Mouse (Mus musculus): Measurements from ENCODE around the gene Tac4. TPM values are rescaled to one million over a fixed set of nuclear protein-coding genes. Genes with fewer than 3 reads are reported as not detected.

The Tac4 gene
- polyA plus RNA-seq, 1 experiment from 2014 or later = 0.20 TPM

DNA sequence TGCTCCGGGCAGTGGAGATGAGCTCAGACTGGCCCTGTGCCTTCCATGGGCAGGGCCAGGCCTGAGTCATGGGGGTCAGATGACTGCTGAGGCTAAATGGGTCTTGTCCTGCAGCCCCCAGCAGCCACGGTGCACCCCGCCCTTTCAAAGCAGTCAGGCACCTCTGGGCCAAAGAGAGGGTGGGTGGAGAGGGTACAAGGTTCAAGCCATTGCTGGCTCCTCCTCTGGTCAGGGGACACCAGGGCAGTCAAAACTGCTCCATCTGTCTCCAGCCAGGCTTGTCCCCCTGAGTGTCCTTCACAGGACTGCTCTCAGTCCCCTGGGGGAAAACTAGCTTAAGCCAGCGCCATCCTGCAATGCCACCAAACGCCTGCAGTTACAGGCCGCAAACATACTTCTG is 9.2 kb upstream of the Tac4 start:
- no peak for DNase-seq (ENCODE audit: low spot score)
- Histone ChIP-seq H3K27ac (replicated peaks; ENCODE audit: low read depth, low read length) (no peak overlapping the region), H3K36me3 (ENCODE audit: control insufficient read depth, insufficient read depth, low read length) (no peaks in the 10 kb centered on the region), H3K4me1 (ENCODE audit: control insufficient read depth, insufficient read depth, low read length) (no peaks in the 10 kb centered on the region), H3K9ac (ENCODE audit: low read length) (no peak overlapping the region), H3K4me2 (ENCODE audit: low read depth, severe bottlenecking) (no peak overlapping the region), H3K9me3 (ENCODE audit: control insufficient read depth, low read length) (no peaks in the 10 kb centered on the region), H3K4me3 (ENCODE audit: low read depth, low read length) (no peak overlapping the region), H3K27me3 (ENCODE audit: control insufficient read depth, insufficient read depth, low read length) (no peaks in the 10 kb centered on the region)
- WGBS = 81% methylated on average over 6 of the region's 6 CpGs
- ATAC-seq (ENCODE audit: insufficient number of reproducible peaks, low FRiP score, low TSS enrichment, low read depth) = peak; percentile 17; the same call in 1 of the 2 replicates

- H3K4me2 ChIP-seq (ENCODE audit: low read depth, severe bottlenecking) = no peak overlapping the region
- no peak for ATAC-seq (ENCODE audit: insufficient number of reproducible peaks, low FRiP score, low TSS enrichment, low read depth)
- no peaks in the 10 kb centered on the region for H3K27me3 ChIP-seq (ENCODE audit: control insufficient read depth, insufficient read depth, low read length)
- 85% methylated on average over 8 of the region's 8 CpGs for WGBS
- H3K27ac ChIP-seq (replicated peaks; ENCODE audit: low read depth, low read length) = no peak overlapping the region
- H3K36me3 ChIP-seq (ENCODE audit: control insufficient read depth, insufficient read depth, low read length) = no peaks in the 10 kb centered on the region
- no peak overlapping the region for H3K9ac ChIP-seq (ENCODE audit: low read length)
- H3K4me3 ChIP-seq (ENCODE audit: low read depth, low read length) = no peak overlapping the region
- no peaks in the 10 kb centered on the region for H3K4me1 ChIP-seq (ENCODE audit: control insufficient read depth, insufficient read depth, low read length)
- no peak for DNase-seq (ENCODE audit: low spot score)
- H3K9me3 ChIP-seq (ENCODE audit: control insufficient read depth, low read length) = no peaks in the 10 kb centered on the region
These were observed 7.2 kb upstream of the Tac4 start for GRCm38 (mm10) chr11:95254165-95254564.

DNA sequence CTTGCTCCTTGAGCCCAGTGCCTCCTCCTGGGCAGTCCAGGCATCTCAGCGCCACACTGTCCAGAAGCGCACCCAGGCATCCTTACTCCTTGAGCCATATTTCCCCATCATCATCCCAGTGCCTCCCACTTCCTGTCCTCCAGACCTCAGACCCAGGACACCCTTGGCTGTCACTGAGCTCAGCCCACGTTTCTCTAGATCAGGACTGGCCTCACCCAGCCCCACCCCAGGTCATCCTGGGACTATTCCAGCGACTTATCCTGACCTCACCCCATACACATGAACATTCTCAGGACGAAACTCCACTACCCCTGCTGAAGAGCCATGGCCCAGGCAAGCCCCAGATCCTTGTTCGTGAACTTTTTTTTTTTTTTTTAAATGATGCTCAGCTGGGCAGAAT is 5.6 kb upstream of the Tac4 start:
- no peak overlapping the region for H3K4me3 ChIP-seq (ENCODE audit: low read depth, low read length)
- no peak overlapping the region for H3K4me2 ChIP-seq (ENCODE audit: low read depth, severe bottlenecking)
- no peaks in the 10 kb centered on the region for H3K27me3 ChIP-seq (ENCODE audit: control insufficient read depth, insufficient read depth, low read length)
- ATAC-seq (ENCODE audit: insufficient number of reproducible peaks, low FRiP score, low TSS enrichment, low read depth) (no peak), DNase-seq (ENCODE audit: low spot score) (no peak)
- WGBS = 83% methylated on average over 6 of the region's 6 CpGs
- H3K9me3 ChIP-seq (ENCODE audit: control insufficient read depth, low read length) = no peaks in the 10 kb centered on the region
- H3K27ac ChIP-seq (replicated peaks; ENCODE audit: low read depth, low read length) = no peak overlapping the region
- no peak overlapping the region for H3K9ac ChIP-seq (ENCODE audit: low read length)
- no peaks in the 10 kb centered on the region for H3K4me1 ChIP-seq (ENCODE audit: control insufficient read depth, insufficient read depth, low read length)
- H3K36me3 ChIP-seq (ENCODE audit: control insufficient read depth, insufficient read depth, low read length) = no peaks in the 10 kb centered on the region

- Histone ChIP-seq H3K9me3 (ENCODE audit: control insufficient read depth, low read length) (no peaks in the 10 kb centered on the region), H3K4me3 (ENCODE audit: low read depth, low read length) (no peak overlapping the region), H3K4me1 (ENCODE audit: control insufficient read depth, insufficient read depth, low read length) (no peaks in the 10 kb centered on the region), H3K27me3 (ENCODE audit: control insufficient read depth, insufficient read depth, low read length) (no peaks in the 10 kb centered on the region), H3K27ac (replicated peaks; ENCODE audit: low read depth, low read length) (no peak overlapping the region), H3K4me2 (ENCODE audit: low read depth, severe bottlenecking) (peak overlapping the region; percentile 82; the same call in 1 of the 2 replicates), H3K36me3 (ENCODE audit: control insufficient read depth, insufficient read depth, low read length) (no peaks in the 10 kb centered on the region), H3K9ac (ENCODE audit: low read length) (no peak overlapping the region)
- ATAC-seq (ENCODE audit: insufficient number of reproducible peaks, low FRiP score, low TSS enrichment, low read depth) (no peak), DNase-seq (ENCODE audit: low spot score) (no peak)
- WGBS = 62% methylated on average over 4 of the region's 4 CpGs
These were observed 3.4 kb upstream of the Tac4 start for GRCm38 (mm10) chr11:95257930-95258329.

- H3K4me1 ChIP-seq (ENCODE audit: control insufficient read depth, insufficient read depth, low read length) = no peaks in the 10 kb centered on the region
- no peaks in the 10 kb centered on the region for H3K36me3 ChIP-seq (ENCODE audit: control insufficient read depth, insufficient read depth, low read length)
- H3K9me3 ChIP-seq (ENCODE audit: control insufficient read depth, low read length) = no peaks in the 10 kb centered on the region
- peak; percentile 88 for DNase-seq (ENCODE audit: low spot score)
- H3K27ac ChIP-seq (replicated peaks; ENCODE audit: low read depth, low read length) = no peak overlapping the region
- H3K27me3 ChIP-seq (ENCODE audit: control insufficient read depth, insufficient read depth, low read length) = no peaks in the 10 kb centered on the region
- peak overlapping the region; percentile 66 for H3K9ac ChIP-seq (ENCODE audit: low read length)
- peak; percentile 56 for ATAC-seq (ENCODE audit: insufficient number of reproducible peaks, low FRiP score, low TSS enrichment, low read depth)
- WGBS = 1% methylated on average over 26 of the region's 26 CpGs
- H3K4me2 ChIP-seq (ENCODE audit: low read depth, severe bottlenecking) = peak overlapping the region; percentile 82
- H3K4me3 ChIP-seq (ENCODE audit: low read depth, low read length) = peak overlapping the region; percentile 50
These were observed 2.8 kb upstream of the Tac4 start for GRCm38 (mm10) chr11:95258490-95258889.

- no peaks in the 10 kb centered on the region for H3K9me3 ChIP-seq (ENCODE audit: control insufficient read depth, low read length)
- H3K27ac ChIP-seq (replicated peaks; ENCODE audit: low read depth, low read length) = no peak overlapping the region
- DNase-seq (ENCODE audit: low spot score) = peak; percentile 97
- no peaks in the 10 kb centered on the region for H3K36me3 ChIP-seq (ENCODE audit: control insufficient read depth, insufficient read depth, low read length)
- H3K9ac ChIP-seq (ENCODE audit: low read length) = peak overlapping the region; percentile 66
- peak overlapping the region; percentile 82 for H3K4me2 ChIP-seq (ENCODE audit: low read depth, severe bottlenecking)
- WGBS = under 1% methylated on average over 73 of the region's 73 CpGs
- no peaks in the 10 kb centered on the region for H3K27me3 ChIP-seq (ENCODE audit: control insufficient read depth, insufficient read depth, low read length)
- ATAC-seq (ENCODE audit: insufficient number of reproducible peaks, low FRiP score, low TSS enrichment, low read depth) = peak; percentile 45; the same call in 1 of the 2 replicates
- peak overlapping the region; percentile 50 for H3K4me3 ChIP-seq (ENCODE audit: low read depth, low read length)
- no peaks in the 10 kb centered on the region; the same call in 1 of the 2 replicates for H3K4me1 ChIP-seq (ENCODE audit: control insufficient read depth, insufficient read depth, low read length)
These were observed 2.1 kb upstream of the Tac4 start for GRCm38 (mm10) chr11:95259088-95259849.

DNA sequence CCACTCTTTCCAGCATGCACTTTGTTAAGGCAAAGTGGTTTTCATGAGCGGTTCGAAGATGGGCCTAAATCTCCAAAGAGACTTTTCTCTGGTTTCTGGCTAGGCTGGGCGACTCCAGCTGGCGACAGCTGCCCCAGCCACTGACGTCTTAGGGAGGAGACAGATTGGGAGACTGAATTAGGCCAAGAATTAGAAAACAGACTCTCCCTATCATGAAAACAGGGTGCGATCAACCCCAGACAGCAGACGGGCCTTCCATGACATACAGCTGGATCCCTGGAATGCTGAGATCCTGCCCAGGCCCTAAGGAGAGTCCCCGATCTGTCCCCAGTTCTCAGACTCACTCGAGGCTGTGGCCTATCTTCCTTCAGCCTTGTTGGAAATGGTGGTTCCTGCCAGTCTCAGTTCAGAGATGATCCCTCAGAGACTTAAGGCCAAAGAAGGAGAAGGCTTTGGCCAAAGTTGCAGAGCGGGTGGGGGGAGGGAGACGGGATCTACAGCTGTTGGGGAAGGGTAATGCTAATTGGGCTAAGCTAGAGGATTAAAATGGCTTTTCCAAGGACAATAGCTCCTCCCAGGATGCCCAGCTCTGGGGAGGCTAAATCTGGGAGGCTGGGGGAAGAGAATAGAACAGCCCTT is 2.6 kb downstream of the Tac4 start:
- no peaks in the 10 kb centered on the region; the same call in 1 of the 2 replicates for H3K4me1 ChIP-seq (ENCODE audit: control insufficient read depth, insufficient read depth, low read length)

DNA sequence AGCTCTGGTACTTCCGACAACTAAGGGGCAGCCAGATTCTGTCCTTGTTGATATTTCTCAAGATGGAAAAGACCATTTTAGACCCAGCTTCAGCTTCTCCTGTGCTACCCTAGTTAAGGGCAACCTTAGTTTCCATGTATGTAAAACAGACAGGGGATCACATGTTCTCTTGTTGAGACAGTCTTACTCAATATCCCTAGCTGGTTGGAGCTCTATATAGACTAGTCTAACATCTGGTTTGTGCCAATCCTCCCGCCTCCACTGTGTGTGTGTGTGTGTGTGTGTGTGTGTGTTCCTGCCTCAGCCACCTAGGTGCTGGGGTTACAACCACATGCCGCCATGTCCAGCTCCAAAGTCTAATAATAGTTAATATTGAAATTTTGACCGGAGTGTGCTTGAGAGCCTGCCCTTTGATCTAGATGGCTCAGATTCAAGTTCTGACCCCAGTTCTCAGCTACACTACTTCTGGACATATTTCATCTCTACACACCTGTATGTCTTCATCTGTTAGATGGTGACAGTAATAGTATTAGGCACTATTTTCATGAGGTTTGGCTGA is 3.2 kb downstream of the Tac4 start:
- ATAC-seq (ENCODE audit: insufficient number of reproducible peaks, low FRiP score, low TSS enrichment, low read depth) = no peak
- 77% methylated on average over 4 of the region's 4 CpGs for WGBS
- no peaks in the 10 kb centered on the region for H3K9me3 ChIP-seq (ENCODE audit: control insufficient read depth, low read length)

More for the DNA sequence above, 2.6 kb downstream of the Tac4 start:
- no peak overlapping the region for H3K4me2 ChIP-seq (ENCODE audit: low read depth, severe bottlenecking)
- DNase-seq (ENCODE audit: low spot score) (no peak), ATAC-seq (ENCODE audit: insufficient number of reproducible peaks, low FRiP score, low TSS enrichment, low read depth) (no peak)
- H3K36me3 ChIP-seq (ENCODE audit: control insufficient read depth, insufficient read depth, low read length) = peaks cover 6% of the 10 kb centered on the region; the same call in 1 of the 2 replicates
- 19% methylated on average over 11 of the region's 11 CpGs for WGBS
- H3K27me3 ChIP-seq (ENCODE audit: control insufficient read depth, insufficient read depth, low read length) = no peaks in the 10 kb centered on the region
- no peak overlapping the region for H3K27ac ChIP-seq (replicated peaks; ENCODE audit: low read depth, low read length)
- H3K4me3 ChIP-seq (ENCODE audit: low read depth, low read length) = no peak overlapping the region
- H3K9me3 ChIP-seq (ENCODE audit: control insufficient read depth, low read length) = no peaks in the 10 kb centered on the region
- no peak overlapping the region for H3K9ac ChIP-seq (ENCODE audit: low read length)

More for the DNA sequence above, 3.2 kb downstream of the Tac4 start:
- H3K4me1 ChIP-seq (ENCODE audit: control insufficient read depth, insufficient read depth, low read length) = no peaks in the 10 kb centered on the region; the same call in 1 of the 2 replicates
- H3K27me3 ChIP-seq (ENCODE audit: control insufficient read depth, insufficient read depth, low read length) = no peaks in the 10 kb centered on the region
- DNase-seq (ENCODE audit: low spot score) = no peak
- H3K27ac ChIP-seq (replicated peaks; ENCODE audit: low read depth, low read length) = no peak overlapping the region
- H3K36me3 ChIP-seq (ENCODE audit: control insufficient read depth, insufficient read depth, low read length) = peaks cover 6% of the 10 kb centered on the region
- no peak overlapping the region for H3K4me2 ChIP-seq (ENCODE audit: low read depth, severe bottlenecking)
- H3K4me3 ChIP-seq (ENCODE audit: low read depth, low read length) = no peak overlapping the region
- H3K9ac ChIP-seq (ENCODE audit: low read length) = no peak overlapping the region

All from limb, embryonic 11.5 days (tissue).